Mouse (Mus musculus): ENCODE measurements around the gene Slc16a2. TPM values are rescaled to one million over a fixed set of nuclear protein-coding genes. Genes with fewer than 3 reads are reported as not detected.

The Slc16a2 gene
- polyA plus RNA-seq, 2 experiments, result 4.2 to 7.5 TPM

GRCm38 (mm10) chrX:103822271-103822811 is 558 bp upstream of the Slc16a2 start:
- no peak for DNase-seq (ENCODE audit: low read depth in 3 of 3, low spot score in 3 of 3)
- H3K36me3 ChIP-seq (replicated peaks; ENCODE audit: control insufficient read depth, insufficient read depth, low read depth), result no peaks in the 10 kb centered on the region
- no peak for TF ChIP-seq EP300 (IDR thresholded peaks at IDR 0.05; ENCODE audit: low read depth)
- TF ChIP-seq CTCF (IDR thresholded peaks at IDR 0.05; ENCODE audit: low read depth), result no peak
- H3K27ac ChIP-seq, result no peak overlapping the region
- H3K4me3 ChIP-seq (ENCODE audit: insufficient read depth in 1 of 2, low read depth in 2 of 2, low read length in 2 of 2), result peak overlapping the region; percentile 29 to 52
- peak overlapping the region; percentile 47 for H3K4me2 ChIP-seq (ENCODE audit: low read depth)
- 21% methylated on average over 12 of the region's 20 CpGs for WGBS (ENCODE audit: insufficient replicate concordance)
- no peak overlapping the region for H3K9ac ChIP-seq (replicated peaks)
- H3K9me3 ChIP-seq (ENCODE audit: control insufficient read depth, low read length), result no peaks in the 10 kb centered on the region
- peaks cover 12% of the 10 kb centered on the region for H3K27me3 ChIP-seq (ENCODE audit: control insufficient read depth, insufficient read depth, low read length)
- H3K4me1 ChIP-seq (replicated peaks; ENCODE audit: control insufficient read depth in 2 of 2, insufficient read depth in 2 of 2, low read length in 1 of 2), result no peaks in the 10 kb centered on the region
- peak; percentile 37; the same call in 1 of the 2 replicates for ATAC-seq (ENCODE audit: insufficient read depth)

GRCm38 (mm10) chrX:103821195-103821831 is 470 bp downstream of the Slc16a2 start:
- WGBS (ENCODE audit: insufficient replicate concordance), result 19% methylated on average over 37 of the region's 37 CpGs
- no peak for TF ChIP-seq CTCF (IDR thresholded peaks at IDR 0.05; ENCODE audit: low read depth)
- no peak for DNase-seq (ENCODE audit: low read depth in 3 of 3, low spot score in 3 of 3)
- no peaks in the 10 kb centered on the region for H3K4me1 ChIP-seq (replicated peaks; ENCODE audit: control insufficient read depth in 2 of 2, insufficient read depth in 2 of 2, low read length in 1 of 2)
- H3K4me3 ChIP-seq (ENCODE audit: insufficient read depth in 1 of 2, low read depth in 2 of 2, low read length in 2 of 2), result peak overlapping the region; percentile 47
- no peak overlapping the region for H3K9ac ChIP-seq (replicated peaks)
- H3K27ac ChIP-seq, result no peak overlapping the region
- H3K27me3 ChIP-seq (ENCODE audit: control insufficient read depth, insufficient read depth, low read length), result peaks cover 12% of the 10 kb centered on the region
- H3K9me3 ChIP-seq (ENCODE audit: control insufficient read depth, low read length), result no peaks in the 10 kb centered on the region
- ATAC-seq (ENCODE audit: insufficient read depth), result 0 out of 2 replicates have a peak, but pooled peaks have one; percentile 6
- peak overlapping the region; percentile 47 for H3K4me2 ChIP-seq (ENCODE audit: low read depth)
- H3K36me3 ChIP-seq (replicated peaks; ENCODE audit: control insufficient read depth, insufficient read depth, low read depth), result no peaks in the 10 kb centered on the region

- Histone ChIP-seq H3K4me2 (ENCODE audit: low read depth) (peak overlapping the region; percentile 47), H3K27me3 (ENCODE audit: control insufficient read depth, insufficient read depth, low read length) (peaks cover 12% of the 10 kb centered on the region), H3K36me3 (replicated peaks; ENCODE audit: control insufficient read depth, insufficient read depth, low read depth) (no peaks in the 10 kb centered on the region), H3K4me3 (ENCODE audit: insufficient read depth in 1 of 2, low read depth in 2 of 2, low read length in 2 of 2) (peak overlapping the region; percentile 47), H3K27ac (no peak overlapping the region), H3K4me1 (replicated peaks; ENCODE audit: control insufficient read depth in 2 of 2, insufficient read depth in 2 of 2, low read length in 1 of 2) (no peaks in the 10 kb centered on the region), H3K9ac (replicated peaks) (no peak overlapping the region), H3K9me3 (ENCODE audit: control insufficient read depth, low read length) (no peaks in the 10 kb centered on the region)
- DNase-seq (ENCODE audit: low read depth in 3 of 3, low spot score in 3 of 3) (no peak), ATAC-seq (ENCODE audit: insufficient read depth) (no peak)
- 22% methylated on average over 35 of the region's 35 CpGs for WGBS (ENCODE audit: insufficient replicate concordance)
- TF ChIP-seq EP300 (IDR thresholded peaks at IDR 0.05; ENCODE audit: low read depth) (no peak), CTCF (IDR thresholded peaks at IDR 0.05; ENCODE audit: low read depth) (no peak)
Observed at GRCm38 (mm10) chrX:103820307-103821194, 1.2 kb downstream of the Slc16a2 start.

GRCm38 (mm10) chrX:103819253-103819652 is 2.5 kb downstream of the Slc16a2 start:
- TF ChIP-seq CTCF (IDR thresholded peaks at IDR 0.05; ENCODE audit: low read depth) (0 out of 2 replicates have a peak, but pooled peaks have one; percentile 22), EP300 (IDR thresholded peaks at IDR 0.05; ENCODE audit: low read depth) (no peak)
- Histone ChIP-seq H3K27me3 (ENCODE audit: control insufficient read depth, insufficient read depth, low read length) (peaks cover 12% of the 10 kb centered on the region), H3K4me1 (replicated peaks; ENCODE audit: control insufficient read depth in 2 of 2, insufficient read depth in 2 of 2, low read length in 1 of 2) (no peaks in the 10 kb centered on the region), H3K9me3 (ENCODE audit: control insufficient read depth, low read length) (no peaks in the 10 kb centered on the region), H3K36me3 (replicated peaks; ENCODE audit: control insufficient read depth, insufficient read depth, low read depth) (no peaks in the 10 kb centered on the region), H3K4me3 (ENCODE audit: insufficient read depth in 1 of 2, low read depth in 2 of 2, low read length in 2 of 2) (no peak overlapping the region), H3K9ac (replicated peaks) (no peak overlapping the region), H3K4me2 (ENCODE audit: low read depth) (no peak overlapping the region), H3K27ac (no peak overlapping the region)
- no peak for ATAC-seq (ENCODE audit: insufficient read depth)
- 59% methylated on average over 6 of the region's 6 CpGs for WGBS (ENCODE audit: insufficient replicate concordance)
- no peak for DNase-seq (ENCODE audit: low read depth in 3 of 3, low spot score in 3 of 3)

- Histone ChIP-seq H3K27me3 (ENCODE audit: control insufficient read depth, insufficient read depth, low read length) (no peaks in the 10 kb centered on the region; the same call in 1 of the 2 replicates), H3K4me1 (replicated peaks; ENCODE audit: control insufficient read depth in 2 of 2, insufficient read depth in 2 of 2, low read length in 1 of 2) (no peaks in the 10 kb centered on the region), H3K4me2 (ENCODE audit: low read depth) (no peak overlapping the region), H3K4me3 (ENCODE audit: insufficient read depth in 1 of 2, low read depth in 2 of 2, low read length in 2 of 2) (no peak overlapping the region), H3K27ac (no peak overlapping the region), H3K36me3 (replicated peaks; ENCODE audit: control insufficient read depth, insufficient read depth, low read depth) (no peaks in the 10 kb centered on the region), H3K9ac (replicated peaks) (no peak overlapping the region), H3K9me3 (ENCODE audit: control insufficient read depth, low read length) (no peaks in the 10 kb centered on the region)
- TF ChIP-seq EP300 (IDR thresholded peaks at IDR 0.05; ENCODE audit: low read depth), result no peak
- TF ChIP-seq CTCF (IDR thresholded peaks at IDR 0.05; ENCODE audit: low read depth), result no peak
- no peak for ATAC-seq (ENCODE audit: insufficient read depth)
- WGBS (ENCODE audit: insufficient replicate concordance), result 89% methylated on average over 1 of the region's 1 CpGs
- no peak for DNase-seq (ENCODE audit: low read depth in 3 of 3, low spot score in 3 of 3)
Observed at GRCm38 (mm10) chrX:103812690-103813089, 9.1 kb downstream of the Slc16a2 start.

All from liver, embryonic 14.5 days (tissue).